Mouse (Mus musculus): ENCODE measurements around the gene Hcar1. TPM values are rescaled to one million over a fixed set of nuclear protein-coding genes. Genes with fewer than 3 reads are reported as not detected.

The Hcar1 gene
- 0.66 and 0.81 TPM in 2 replicates for polyA plus RNA-seq (2014; fragmentation: Nextera tagmentation; extraction: Ambion mirVana)

- Histone ChIP-seq H3K27ac (ENCODE audit: low read depth) (peak within 1 kb of the TSS; percentile 38; the same call in 1 of the 2 replicates), H3K36me3 (ENCODE audit: insufficient read depth) (no peaks in the 10 kb centered on the region), H3K4me1 (ENCODE audit: insufficient read depth) (peaks cover 6% of the 10 kb centered on the region; the same call in 1 of the 2 replicates), H3K9me3 (ENCODE audit: low read depth, low read length) (no peaks in the 10 kb centered on the region), H3K4me3 (ENCODE audit: low read depth, low read length) (no peak within 1 kb of the TSS), H3K9ac (peak within 1 kb of the TSS; percentile 43), H3K27me3 (ENCODE audit: insufficient read depth, low read length) (no peaks in the 10 kb centered on the region), H3K4me2 (peak within 1 kb of the TSS; percentile 51)
- ATAC-seq (ENCODE audit: insufficient read depth) (peak; percentile 69; the same call in 1 of the 2 replicates), DNase-seq (peak; percentile 56)
- WGBS: 23% methylated on average over 12 of the region's 12 CpGs
- TF ChIP-seq CTCF (IDR thresholded peaks at IDR 0.05; ENCODE audit: low read depth): 0 out of 2 replicates have a peak, but pooled peaks have one; percentile 10
Measured at GRCm38 (mm10) chr5:123879928-123880327, at the start of gene Hcar1. Gene Hcar1 (minus strand): TSS chr5:123880020.

GRCm38 (mm10) chr5:123927118-123927517 is 47.3 kb upstream of the Hcar1 start, which contains the start of gene Gm43518:
Gene Gm43518 (plus strand): TSS chr5:123927418.
- Histone ChIP-seq H3K4me2 (no peak within 1 kb of the TSS), H3K4me1 (ENCODE audit: insufficient read depth) (no peaks in the 10 kb centered on the region), H3K9ac (no peak within 1 kb of the TSS), H3K9me3 (ENCODE audit: low read depth, low read length) (no peaks in the 10 kb centered on the region), H3K4me3 (ENCODE audit: low read depth, low read length) (no peak within 1 kb of the TSS), H3K36me3 (ENCODE audit: insufficient read depth) (peaks cover 71% of the 10 kb centered on the region), H3K27ac (ENCODE audit: low read depth) (no peak within 1 kb of the TSS), H3K27me3 (ENCODE audit: insufficient read depth, low read length) (no peaks in the 10 kb centered on the region)
- WGBS: 89% methylated on average over 9 of the region's 9 CpGs
- no peak for TF ChIP-seq CTCF (IDR thresholded peaks at IDR 0.05; ENCODE audit: low read depth)
- no peak for DNase-seq
- ATAC-seq (ENCODE audit: insufficient read depth): no peak

- ATAC-seq (ENCODE audit: insufficient read depth) (no peak), DNase-seq (no peak)
- H3K4me3 ChIP-seq (ENCODE audit: low read depth, low read length): no peak overlapping the region
- no peak overlapping the region for H3K27ac ChIP-seq (ENCODE audit: low read depth)
- no peaks in the 10 kb centered on the region for H3K9me3 ChIP-seq (ENCODE audit: low read depth, low read length)
- H3K4me1 ChIP-seq (ENCODE audit: insufficient read depth): no peaks in the 10 kb centered on the region
- no peak overlapping the region for H3K4me2 ChIP-seq
- H3K27me3 ChIP-seq (ENCODE audit: insufficient read depth, low read length): no peaks in the 10 kb centered on the region
- H3K36me3 ChIP-seq (ENCODE audit: insufficient read depth): peaks cover 89% of the 10 kb centered on the region
- TF ChIP-seq CTCF (IDR thresholded peaks at IDR 0.05; ENCODE audit: low read depth): no peak
- H3K9ac ChIP-seq: no peak overlapping the region
- WGBS: 87% methylated on average over 6 of the region's 6 CpGs
Measured at GRCm38 (mm10) chr5:123922112-123922511, 42.3 kb upstream of the Hcar1 start.

- Histone ChIP-seq H3K9me3 (ENCODE audit: low read depth, low read length) (no peaks in the 10 kb centered on the region), H3K27me3 (ENCODE audit: insufficient read depth, low read length) (no peaks in the 10 kb centered on the region), H3K4me2 (no peak overlapping the region), H3K4me1 (ENCODE audit: insufficient read depth) (no peaks in the 10 kb centered on the region), H3K36me3 (ENCODE audit: insufficient read depth) (peaks cover 89% of the 10 kb centered on the region), H3K9ac (no peak overlapping the region), H3K27ac (ENCODE audit: low read depth) (no peak overlapping the region), H3K4me3 (ENCODE audit: low read depth, low read length) (no peak overlapping the region)
- 85% methylated on average over 3 of the region's 3 CpGs for WGBS
- no peak for ATAC-seq (ENCODE audit: insufficient read depth)
- no peak for DNase-seq
- no peak for TF ChIP-seq CTCF (IDR thresholded peaks at IDR 0.05; ENCODE audit: low read depth)
Measured at GRCm38 (mm10) chr5:123914852-123915251, 35.0 kb upstream of the Hcar1 start.

GRCm38 (mm10) chr5:123907631-123907977 is 27.8 kb upstream of the Hcar1 start:
- H3K27ac ChIP-seq (ENCODE audit: low read depth): peak overlapping the region; percentile 78; the same call in 1 of the 2 replicates
- no peak for ATAC-seq (ENCODE audit: insufficient read depth)
- WGBS: 2% methylated on average over 10 of the region's 10 CpGs

GRCm38 (mm10) chr5:123906976-123907630 is 27.3 kb upstream of the Hcar1 start, which contains the start of gene Denr:
Gene Denr (plus strand): TSS chr5:123907175.
- peak; percentile 99 for TF ChIP-seq CTCF (IDR thresholded peaks at IDR 0.05; ENCODE audit: low read depth)
- peak within 1 kb of the TSS; percentile 93 for H3K9ac ChIP-seq
- ATAC-seq (ENCODE audit: insufficient read depth): peak; percentile 96
- H3K4me1 ChIP-seq (ENCODE audit: insufficient read depth): 0 out of 2 replicates have a peak, but pooled peaks cover 9% of the 10 kb centered on the region
- peak within 1 kb of the TSS; percentile 93 for H3K4me2 ChIP-seq
- H3K4me3 ChIP-seq (ENCODE audit: low read depth, low read length): peak within 1 kb of the TSS; percentile 96
- peak; percentile 99 for DNase-seq
- peak within 1 kb of the TSS; percentile 78; the same call in 1 of the 2 replicates for H3K27ac ChIP-seq (ENCODE audit: low read depth)
- WGBS: under 1% methylated on average over 61 of the region's 61 CpGs
- H3K9me3 ChIP-seq (ENCODE audit: low read depth, low read length): no peaks in the 10 kb centered on the region
- H3K36me3 ChIP-seq (ENCODE audit: insufficient read depth): peaks cover 39% of the 10 kb centered on the region
- H3K27me3 ChIP-seq (ENCODE audit: insufficient read depth, low read length): no peaks in the 10 kb centered on the region

More at GRCm38 (mm10) chr5:123907631-123907977, 27.8 kb upstream of the Hcar1 start:
- Histone ChIP-seq H3K27me3 (ENCODE audit: insufficient read depth, low read length) (no peaks in the 10 kb centered on the region), H3K9me3 (ENCODE audit: low read depth, low read length) (no peaks in the 10 kb centered on the region), H3K4me3 (ENCODE audit: low read depth, low read length) (peak overlapping the region; percentile 96), H3K4me1 (ENCODE audit: insufficient read depth) (0 out of 2 replicates have a peak, but pooled peaks cover 9% of the 10 kb centered on the region), H3K36me3 (ENCODE audit: insufficient read depth) (peaks cover 44% of the 10 kb centered on the region), H3K9ac (peak overlapping the region; percentile 93), H3K4me2 (peak overlapping the region; percentile 93)
- TF ChIP-seq CTCF (IDR thresholded peaks at IDR 0.05; ENCODE audit: low read depth): no peak
- no peak for DNase-seq
